Mouse (Mus musculus) kidney, adult 10 weeks (tissue): ENCODE results near the gene Ubxn10. TPM values are rescaled to one million over a fixed set of nuclear protein-coding genes. Genes with fewer than 3 reads are reported as not detected.

Experiments used
- polyA plus RNA-seq: library from polyadenylated mRNA; stranded (reverse); fragments of 350-450 nt; fragmentation: Illumina TruSeq; extraction: RNeasy Lipid Tissue Mini Kit (QIAGEN cat#74804); gene quantifications from one replicate; pipeline ENCODE4 v1.2.3, GENCODE M21; 2014; ENCODE audit warnings: low read depth, low replicate concordance

Gene Ubxn10
- polyA plus RNA-seq, result 0.53 TPM

DNA sequence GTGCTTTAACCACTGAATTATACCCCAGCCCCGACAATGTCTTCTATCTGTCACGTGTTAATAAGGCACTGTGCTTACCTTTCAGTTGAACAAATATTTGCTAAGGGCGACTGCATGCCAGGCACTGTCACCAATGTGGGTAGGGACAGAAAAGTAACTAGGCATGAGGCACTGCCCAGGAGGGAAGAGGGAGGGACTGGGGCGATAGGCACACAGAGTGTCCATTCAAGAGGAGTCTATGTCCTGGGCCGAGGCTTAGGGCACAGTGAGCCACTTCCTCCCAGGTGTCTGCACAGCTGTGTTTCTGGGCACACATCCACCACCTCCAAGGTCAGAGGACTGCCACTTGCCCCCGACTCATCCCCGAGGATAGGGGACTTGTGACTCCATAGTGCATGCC, at the start of gene Ubxn10:
Gene Ubxn10 (minus strand): TSS at position 137 of the 400 bp plus-strand sequence.

DNA sequence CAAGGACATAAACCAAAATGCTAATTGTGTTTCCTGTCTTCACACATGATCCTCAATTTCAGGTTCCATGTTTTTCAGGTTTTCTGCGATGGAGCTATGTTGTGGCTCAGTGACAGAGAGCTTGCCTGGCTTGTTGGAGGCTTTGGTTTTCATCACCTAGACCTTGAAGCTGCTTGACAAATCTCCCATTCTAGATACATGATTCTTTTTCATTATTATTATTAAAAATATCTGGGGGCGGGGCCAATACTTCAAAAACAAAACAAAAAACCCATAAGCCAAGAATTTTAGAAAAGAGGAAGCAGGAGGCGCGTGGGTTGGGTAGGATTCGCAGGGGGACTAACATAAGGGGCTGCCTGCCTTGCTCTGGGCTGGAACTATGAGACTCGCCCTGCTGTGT, 38.5 kb upstream of the Ubxn10 start, which contains the start of gene Pla2g2d:
Gene Pla2g2d (plus strand): TSS at position 301 of the 400 bp plus-strand sequence.

DNA sequence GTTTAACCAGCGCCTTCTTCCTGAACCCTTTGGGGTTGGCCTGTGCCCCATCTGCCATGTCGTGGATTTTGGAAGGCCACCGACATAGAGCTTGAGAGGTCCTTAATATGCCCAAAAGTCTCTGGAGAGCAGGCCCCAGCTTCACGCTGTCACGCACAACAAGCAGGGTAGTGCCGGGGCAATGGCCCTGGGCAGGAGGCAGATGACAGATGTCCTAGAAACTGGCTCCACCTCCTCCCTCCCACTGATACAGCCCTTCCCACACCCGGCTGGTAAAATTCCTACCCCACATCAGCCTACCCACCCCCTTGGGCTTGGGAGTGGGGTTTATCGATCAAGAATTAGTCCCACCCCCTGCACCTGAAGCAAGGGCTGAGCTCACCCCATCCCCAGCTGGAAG, 20.4 kb upstream of the Ubxn10 start, which contains the start of gene Pla2g2f:
Gene Pla2g2f (minus strand): TSS at position 211 of the 400 bp plus-strand sequence.

DNA sequence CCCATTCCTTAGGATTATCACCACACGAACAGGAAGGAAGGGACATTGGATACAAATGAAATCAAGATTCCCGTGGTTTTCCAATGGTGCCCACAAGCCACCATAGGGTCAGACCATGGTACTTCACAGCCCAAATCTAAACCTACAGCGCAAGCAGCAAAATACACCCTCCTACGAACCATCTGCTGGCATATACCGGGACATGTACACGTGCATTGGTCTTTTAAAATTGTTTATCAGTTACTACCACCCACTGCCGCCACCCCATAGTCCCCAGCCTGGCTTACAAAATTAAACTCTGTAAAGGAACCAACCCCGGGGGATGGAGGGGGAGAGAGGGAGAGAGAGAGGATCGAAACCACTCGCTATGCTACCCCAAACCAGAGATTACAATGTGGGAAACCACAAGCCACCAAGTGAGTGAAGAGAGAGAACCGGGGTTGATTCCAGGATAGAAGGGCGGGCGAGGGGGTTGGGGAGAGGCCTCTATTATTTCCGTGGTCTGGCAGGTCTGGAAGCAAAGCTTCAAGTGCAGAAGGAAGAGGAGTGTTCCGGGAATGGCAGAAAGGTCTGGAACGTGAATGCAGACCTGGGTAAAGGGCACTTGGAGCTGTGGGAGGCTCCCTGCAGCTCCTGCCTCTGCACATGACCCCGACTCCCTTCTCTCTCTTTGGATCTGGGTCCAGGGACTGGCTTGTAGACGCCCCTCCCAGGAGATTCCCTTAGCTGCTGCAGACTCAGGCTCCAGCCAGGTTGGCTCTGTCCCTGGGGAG, 12.4 kb downstream of the Ubxn10 start, which contains the start of gene Pla2g2c:
Gene Pla2g2c (plus strand): TSS at position 439 of the 773 bp plus-strand sequence.

Other genes starting within 250 kb of the Ubxn10 start
- not detected for gene Vwa5b1, start 101.3 kb downstream of the Ubxn10 start, polyA plus RNA-seq
- not detected for gene Pla2g2c, start 12.4 kb downstream of the Ubxn10 start, polyA plus RNA-seq
- not detected for gene Pla2g2f, start 20.5 kb upstream of the Ubxn10 start, polyA plus RNA-seq
- not detected for gene Pla2g2d, start 38.6 kb upstream of the Ubxn10 start, polyA plus RNA-seq
- gene Pla2g5, start 126.3 kb upstream of the Ubxn10 start, polyA plus RNA-seq, result 8.8 TPM
- gene Gm13030, start 136.8 kb upstream of the Ubxn10 start, polyA plus RNA-seq, result not detected
- gene Pla2g2e, start 140.8 kb upstream of the Ubxn10 start, polyA plus RNA-seq, result not detected
- gene Otud3, start 176.8 kb upstream of the Ubxn10 start, polyA plus RNA-seq, result 2.3 TPM
- gene Rnf186, start 229.9 kb upstream of the Ubxn10 start, polyA plus RNA-seq, result 2.2 TPM
- gene Tmco4, start 235.7 kb upstream of the Ubxn10 start, polyA plus RNA-seq, result 3.3 TPM